Mouse (Mus musculus): ENCODE results near the gene Mepce. TPM values are rescaled to one million over a fixed set of nuclear protein-coding genes. Genes with fewer than 3 reads are reported as not detected.

The Mepce gene
- total RNA-seq, 2 experiments from 2014 or later: 33.9 to 48.4 TPM

GRCm38 (mm10) chr5:137788946-137789531, 1.6 kb upstream of the Mepce start:
- ATAC-seq (replicated peaks; ENCODE audit: poor library complexity, severe bottlenecking): no peak

- ATAC-seq (replicated peaks; ENCODE audit: poor library complexity, severe bottlenecking): no peak
Observed at GRCm38 (mm10) chr5:137788171-137788570, 716 bp upstream of the Mepce start.

GRCm38 (mm10) chr5:137786109-137786942, 1.1 kb downstream of the Mepce start:
- ATAC-seq (replicated peaks; ENCODE audit: poor library complexity, severe bottlenecking): peak; percentile 68

- peak; percentile 1; the same call in 1 of the 2 replicates for ATAC-seq (replicated peaks; ENCODE audit: poor library complexity, severe bottlenecking)
Observed at GRCm38 (mm10) chr5:137785164-137786031, 2.1 kb downstream of the Mepce start.

- ATAC-seq (replicated peaks; ENCODE audit: poor library complexity, severe bottlenecking): no peak
Observed at GRCm38 (mm10) chr5:137784546-137784945, 2.9 kb downstream of the Mepce start.

- no peak for ATAC-seq (replicated peaks; ENCODE audit: poor library complexity, severe bottlenecking)
Observed at GRCm38 (mm10) chr5:137783901-137784540, 3.4 kb downstream of the Mepce start.

GRCm38 (mm10) chr5:137782776-137783522, 4.5 kb downstream of the Mepce start:
- ATAC-seq (replicated peaks; ENCODE audit: poor library complexity, severe bottlenecking): no peak

- no peak for ATAC-seq (replicated peaks; ENCODE audit: poor library complexity, severe bottlenecking)
Observed at GRCm38 (mm10) chr5:137781661-137782060, 5.8 kb downstream of the Mepce start.

GRCm38 (mm10) chr5:137779053-137779933, 8.2 kb downstream of the Mepce start:
- ATAC-seq (replicated peaks; ENCODE audit: poor library complexity, severe bottlenecking): peak; percentile 14; the same call in 1 of the 2 replicates

GRCm38 (mm10) chr5:137778635-137779034, 8.8 kb downstream of the Mepce start, which contains the start of gene Ppp1r35:
TSS of gene Ppp1r35 (plus strand) at chr5:137778849.
- ATAC-seq (replicated peaks; ENCODE audit: poor library complexity, severe bottlenecking): peak; percentile 86

- no peak for ATAC-seq (replicated peaks; ENCODE audit: poor library complexity, severe bottlenecking)
Observed at GRCm38 (mm10) chr5:137777267-137777845, 10.1 kb downstream of the Mepce start.

- ATAC-seq (replicated peaks; ENCODE audit: poor library complexity, severe bottlenecking): peak; percentile 64
Observed at GRCm38 (mm10) chr5:137776408-137776918, 11.0 kb downstream of the Mepce start.

GRCm38 (mm10) chr5:137775587-137776290, 11.7 kb downstream of the Mepce start:
- no peak for ATAC-seq (replicated peaks; ENCODE audit: poor library complexity, severe bottlenecking)

- no peak for ATAC-seq (replicated peaks; ENCODE audit: poor library complexity, severe bottlenecking)
Observed at GRCm38 (mm10) chr5:137772755-137773154, 14.7 kb downstream of the Mepce start.

- peak; percentile 78 for ATAC-seq (replicated peaks; ENCODE audit: poor library complexity, severe bottlenecking)
Observed at GRCm38 (mm10) chr5:137770709-137771108, 16.7 kb downstream of the Mepce start.

GRCm38 (mm10) chr5:137768475-137768874, 19.0 kb downstream of the Mepce start:
- no peak for ATAC-seq (replicated peaks; ENCODE audit: poor library complexity, severe bottlenecking)

GRCm38 (mm10) chr5:137766270-137766669, 21.2 kb downstream of the Mepce start:
- ATAC-seq (replicated peaks; ENCODE audit: poor library complexity, severe bottlenecking): no peak
